Mouse (Mus musculus): ENCODE measurements around the gene Ube2l3. TPM values are rescaled to one million over a fixed set of nuclear protein-coding genes. Genes with fewer than 3 reads are reported as not detected.

The Ube2l3 gene
- total and polyA plus RNA-seq, 3 experiments = 137 to 2,006 (median 297) TPM

DNA sequence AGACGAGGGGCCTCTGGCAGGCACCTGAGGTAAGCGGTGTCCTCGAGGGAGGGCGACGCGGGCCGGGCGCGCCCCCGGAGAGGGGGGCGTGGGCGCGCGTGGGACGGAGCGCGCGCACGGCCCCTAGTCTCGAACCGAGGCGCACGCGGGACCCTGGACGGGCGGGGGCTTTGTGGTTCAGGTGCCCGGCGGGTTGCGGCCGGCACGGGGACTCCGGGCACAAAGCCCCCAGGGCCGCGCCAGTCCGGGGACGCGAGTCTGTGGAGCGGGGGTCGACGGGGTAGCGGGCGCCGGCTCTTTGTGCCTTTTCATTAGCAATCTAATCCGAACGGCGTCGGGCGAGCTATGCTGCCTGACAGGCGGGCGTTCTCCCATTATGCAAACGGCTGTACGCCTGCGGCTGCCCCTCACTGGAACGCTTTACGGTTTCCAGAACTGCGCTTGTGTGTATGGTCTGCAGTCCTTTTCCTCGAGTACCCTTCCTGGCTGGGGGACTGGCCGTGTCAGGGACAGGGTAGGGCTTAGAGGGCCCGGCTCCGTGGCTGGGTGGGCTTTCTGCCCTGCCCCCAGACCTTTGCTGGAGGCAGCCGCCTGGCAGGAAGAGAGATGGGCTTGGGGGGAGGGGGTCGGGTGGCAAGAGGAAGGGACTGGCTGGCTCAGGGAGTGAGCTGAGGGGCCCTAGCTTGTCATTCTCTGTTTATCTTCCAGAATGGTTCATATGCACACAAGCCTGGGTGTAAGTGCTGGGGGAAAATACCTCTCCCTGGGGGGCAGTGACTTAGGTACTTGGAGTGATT, 31.5 kb upstream of the Ube2l3 start:
- Histone ChIP-seq H3K36me3 (ENCODE audit: control insufficient read depth in 1 of 2, insufficient read depth in 2 of 2, low read length in 2 of 2) (peaks cover 0 to 35% of the 10 kb centered on the region in 2 experiments; a peak in 2 of 4 replicates), H3K4me3 (ENCODE audit: control insufficient read depth in 1 of 2, insufficient read depth in 1 of 2, low read depth in 2 of 2, low read length in 2 of 2) (peak overlapping the region; percentile 88 to 97), H3K9ac (ENCODE audit: control insufficient read depth, low read depth, low read length, poor library complexity, severe bottlenecking) (peak overlapping the region; percentile 95), H3K27ac (ENCODE audit: control insufficient read depth, low read depth, low read length) (peak overlapping the region; percentile 61), H3K79me2 (ENCODE audit: control insufficient read depth, insufficient read depth, low read length, poor library complexity) (peaks cover 30% of the 10 kb centered on the region), H3K27me3 (ENCODE audit: control insufficient read depth in 1 of 2, insufficient read depth in 2 of 2, low read length in 2 of 2) (no peaks in the 10 kb centered on the region), H3K4me1 (ENCODE audit: control insufficient read depth in 1 of 2, insufficient read depth in 2 of 2, low read length in 2 of 2) (peaks cover 28 to 48% of the 10 kb centered on the region in 2 experiments), H3K9me3 (replicated peaks; ENCODE audit: insufficient read depth, low read length) (no peaks in the 10 kb centered on the region)
- peak; percentile 70 for DNase-seq (ENCODE audit: low read depth, low spot score)
- TF ChIP-seq SIN3A (IDR thresholded peaks at IDR 0.05; ENCODE audit: low read length) (peak; percentile 6), RCOR1 (IDR thresholded peaks at IDR 0.05; ENCODE audit: low read depth, low read length) (no peak), BHLHE40 (IDR thresholded peaks at IDR 0.05; ENCODE audit: borderline replicate concordance, low read depth, low read length) (no peak), MAFK (IDR thresholded peaks at IDR 0.05; ENCODE audit: borderline replicate concordance, low read depth, low read length) (no peak), GATA1 (IDR thresholded peaks at IDR 0.05; ENCODE audit: low read depth, low read length) (no peak), MAX (IDR thresholded peaks at IDR 0.05; ENCODE audit: low read length) (no peak), EP300 (IDR thresholded peaks at IDR 0.05; ENCODE audit: low read depth in 1 of 2, low read length in 2 of 2) (0 out of 4 replicates have a peak, but pooled peaks of 1 of the 2 experiments have one; percentile 2), UBTF (IDR thresholded peaks at IDR 0.05; ENCODE audit: borderline replicate concordance, insufficient read depth, low read depth, low read length) (0 out of 2 replicates have a peak, but pooled peaks have one; percentile 34), ZNF384 (IDR thresholded peaks at IDR 0.05; ENCODE audit: low read depth, low read length) (no peak), MXI1 (IDR thresholded peaks at IDR 0.05; ENCODE audit: low read depth, low read length) (peak; percentile 77; the same call in 1 of the 2 replicates), CTCF (IDR thresholded peaks at IDR 0.05 in 2 of 3, conservative IDR thresholded peaks at IDR 0.05 in 1 of 3; ENCODE audit: control insufficient read depth in 1 of 3, insufficient read depth in 1 of 3, low read depth in 2 of 3, low read length in 3 of 3, poor library complexity in 1 of 3, severe bottlenecking in 1 of 3) (no peak), POLR2A (IDR thresholded peaks at IDR 0.05; ENCODE audit: control insufficient read depth in 1 of 2, insufficient read depth in 1 of 2, low read depth in 1 of 2, low read length in 2 of 2, poor library complexity in 1 of 2) (no peak; a peak in 1 of 4 replicates)

DNA sequence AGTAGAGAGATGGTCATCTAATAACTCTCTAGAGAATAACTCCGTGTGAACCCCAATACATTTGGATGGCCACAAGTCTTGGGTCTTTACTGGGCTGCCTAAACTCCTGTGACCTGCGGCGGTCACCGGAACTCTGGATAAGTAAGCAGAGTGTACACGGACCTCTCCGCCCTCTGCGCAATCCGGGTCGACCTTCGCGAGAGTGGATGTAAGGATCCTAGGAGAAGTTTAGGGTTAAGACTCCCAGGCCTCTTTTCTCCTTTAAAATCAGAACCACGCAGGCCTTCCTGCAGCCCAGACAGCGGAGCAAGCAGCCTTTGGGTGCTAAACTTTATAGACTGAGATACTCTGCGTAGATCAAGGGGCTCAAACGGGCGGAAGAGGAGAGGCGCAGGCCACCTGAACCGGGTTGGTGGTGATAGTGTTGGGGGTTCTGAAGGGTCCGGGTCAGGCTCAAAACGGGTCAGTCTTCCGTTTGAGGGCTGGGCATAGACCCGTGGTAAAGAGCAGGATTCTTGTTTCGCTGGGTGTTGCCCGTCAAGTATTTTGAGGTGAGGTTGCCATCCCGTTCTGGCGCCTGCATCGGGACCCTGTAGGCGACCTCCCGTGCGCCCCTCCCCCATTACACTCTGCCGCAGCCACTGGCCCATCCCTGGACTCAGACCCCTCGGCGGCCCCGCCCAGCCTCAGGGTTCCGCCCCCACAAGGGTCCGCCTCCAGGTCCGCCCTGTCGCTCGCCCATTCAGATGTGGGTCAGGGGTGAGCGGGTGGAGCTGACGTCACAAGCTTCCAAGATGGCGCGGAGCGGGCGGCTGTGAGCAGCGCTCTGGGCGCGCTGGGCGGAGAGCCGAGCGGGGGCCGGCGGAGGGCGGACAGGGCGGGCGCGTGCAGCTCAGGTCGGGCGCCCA, 30.6 kb upstream of the Ube2l3 start, which contains the start of gene Hic2:
Gene Hic2, plus strand, starts transcription at position 779 of the 908 bp plus-strand sequence.
- Histone ChIP-seq H3K9ac (ENCODE audit: control insufficient read depth, low read depth, low read length, poor library complexity, severe bottlenecking) (peak within 1 kb of the TSS; percentile 95), H3K27me3 (ENCODE audit: control insufficient read depth in 1 of 2, insufficient read depth in 2 of 2, low read length in 2 of 2) (no peaks in the 10 kb centered on the region), H3K27ac (ENCODE audit: control insufficient read depth, low read depth, low read length) (peak within 1 kb of the TSS; percentile 61), H3K79me2 (ENCODE audit: control insufficient read depth, insufficient read depth, low read length, poor library complexity) (peaks cover 25% of the 10 kb centered on the region), H3K4me1 (ENCODE audit: control insufficient read depth in 1 of 2, insufficient read depth in 2 of 2, low read length in 2 of 2) (peaks cover 20 to 40% of the 10 kb centered on the region in 2 experiments), H3K36me3 (ENCODE audit: control insufficient read depth in 1 of 2, insufficient read depth in 2 of 2, low read length in 2 of 2) (peaks cover 0 to 27% of the 10 kb centered on the region in 2 experiments; a peak in 2 of 4 replicates), H3K9me3 (replicated peaks; ENCODE audit: insufficient read depth, low read length) (no peaks in the 10 kb centered on the region), H3K4me3 (ENCODE audit: control insufficient read depth in 1 of 2, insufficient read depth in 1 of 2, low read depth in 2 of 2, low read length in 2 of 2) (peak within 1 kb of the TSS; percentile 88 to 97)
- DNase-seq (ENCODE audit: low read depth, low spot score) = peak; percentile 94
- no peak for TF ChIP-seq ZKSCAN1 (IDR thresholded peaks at IDR 0.05; ENCODE audit: low read depth, low read length)
- TF ChIP-seq ZMIZ1 (IDR thresholded peaks at IDR 0.05; ENCODE audit: low read depth, low read length) = peak; percentile 67; the same call in 1 of the 2 replicates
- no peak for TF ChIP-seq UBTF (IDR thresholded peaks at IDR 0.05; ENCODE audit: borderline replicate concordance, insufficient read depth, low read depth, low read length)
- TF ChIP-seq SIN3A (IDR thresholded peaks at IDR 0.05; ENCODE audit: low read length) = peak; percentile 71
- no peak for TF ChIP-seq MYC (IDR thresholded peaks at IDR 0.05; ENCODE audit: low read depth, low read length)
- no peak for TF ChIP-seq POLR2AphosphoS5 (IDR thresholded peaks at IDR 0.05; ENCODE audit: borderline replicate concordance, low read depth, low read length)
- no peak for TF ChIP-seq KAT2A (conservative IDR thresholded peaks at IDR 0.05; ENCODE audit: low read depth, low read length)
- no peak for TF ChIP-seq MAX (IDR thresholded peaks at IDR 0.05; ENCODE audit: low read length)
- TF ChIP-seq TCF12 (IDR thresholded peaks at IDR 0.05; ENCODE audit: low read depth, low read length) = peak; percentile 68; the same call in 1 of the 2 replicates
- TF ChIP-seq E2F4 (IDR thresholded peaks at IDR 0.05; ENCODE audit: borderline replicate concordance, low read depth, low read length) = no peak
- no peak for TF ChIP-seq CTCF (IDR thresholded peaks at IDR 0.05 in 2 of 3, conservative IDR thresholded peaks at IDR 0.05 in 1 of 3; ENCODE audit: control insufficient read depth in 1 of 3, insufficient read depth in 1 of 3, low read depth in 2 of 3, low read length in 3 of 3, poor library complexity in 1 of 3, severe bottlenecking in 1 of 3)
- peak; percentile 59 for TF ChIP-seq HCFC1 (IDR thresholded peaks at IDR 0.05; ENCODE audit: low read depth, low read length)
- TF ChIP-seq SMC3 (IDR thresholded peaks at IDR 0.05; ENCODE audit: low read depth, low read length) = no peak
- TF ChIP-seq GATA1 (IDR thresholded peaks at IDR 0.05; ENCODE audit: low read depth, low read length) = no peak
- 0 out of 2 replicates have a peak, but pooled peaks have one; percentile 14 for TF ChIP-seq TBP (IDR thresholded peaks at IDR 0.05; ENCODE audit: low read depth, low read length)
- peak; percentile 88 for TF ChIP-seq NELFE (IDR thresholded peaks at IDR 0.05; ENCODE audit: low read depth, low read length)
- TF ChIP-seq POLR2AphosphoS2 (IDR thresholded peaks at IDR 0.05; ENCODE audit: low read length) = peak; percentile 70; the same call in 1 of the 2 replicates
- no peak for TF ChIP-seq EP300 (IDR thresholded peaks at IDR 0.05; ENCODE audit: low read depth in 1 of 2, low read length in 2 of 2)
- TF ChIP-seq MAZ (IDR thresholded peaks at IDR 0.05; ENCODE audit: low read depth, low read length) = no peak; the same call in 1 of the 2 replicates
